Mouse (Mus musculus): Measurements from ENCODE around the gene Astn2.

DNA sequence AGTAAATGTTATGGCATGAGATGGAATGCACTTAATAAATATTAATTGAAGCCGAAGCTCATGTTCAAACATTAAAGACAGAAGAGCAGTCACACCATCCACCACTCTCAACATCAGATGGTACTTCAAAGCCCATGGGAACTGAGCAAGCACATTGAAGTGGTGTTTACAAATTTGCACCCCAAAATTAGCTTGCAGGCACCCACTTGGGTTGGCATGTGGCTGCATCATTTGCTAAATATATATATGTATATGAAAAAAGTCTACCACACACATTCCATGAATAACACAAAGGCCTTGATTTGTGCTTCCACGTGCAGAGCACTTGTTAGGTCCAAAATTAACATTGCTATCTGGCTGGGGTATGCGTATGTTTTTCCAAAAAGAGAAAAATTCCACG is 140.4 kb downstream of the Astn2 start:
- TF ChIP-seq CTCF (IDR thresholded peaks at IDR 0.05): no peak
- no peak for TF ChIP-seq EP300 (IDR thresholded peaks at IDR 0.05)
